Mouse (Mus musculus) megakaryocyte, embryonic 14.5 days (primary cell): ENCODE measurements at regions not wholly inside any gene's neighbourhood (a gene's known extent, or its start where the extent isn't known, plus 50 kb on each side); places are given as distances from the start of the nearest gene placed in this dataset.
"Not testable (repeated sequence)": the region's sequence is repeated elsewhere in the genome, so short reads cannot be mapped to it uniquely, and the experiment has no call there.

ENCODE experiments used
- H3K27me3 ChIP-seq: replicated peaks from 2 replicates; pipeline ENCODE3; 2012; ENCODE audit warnings: inconsistent platforms
- H3K36me3 ChIP-seq: replicated peaks from 2 replicates; pipeline ENCODE3; 2012; ENCODE audit warnings: low read length, inconsistent platforms, mixed read lengths
- H3K4me1 ChIP-seq: 2 replicates; pipeline ENCODE4 v1.6.1; 2012; ENCODE audit warnings: inconsistent platforms
- H3K4me3 ChIP-seq: replicated peaks from 2 replicates; pipeline ENCODE3; 2012; ENCODE audit warnings: moderate library complexity, mild to moderate bottlenecking, inconsistent platforms
- H3K9me3 ChIP-seq: 2 replicates; pipeline ENCODE4 v1.6.1; 2012; ENCODE audit warnings: inconsistent platforms
- FLI1 ChIP-seq: IDR thresholded peaks from 2 replicates; pipeline ENCODE4 v1.6.1; 2012; ENCODE audit warnings: low read length, inconsistent platforms, mixed read lengths
- GATA1 ChIP-seq: IDR thresholded peaks from 3 replicates; pipeline ENCODE4 v1.6.1; 2012; ENCODE audit warnings: mixed read lengths, low read length, inconsistent platforms, borderline replicate concordance

DNA sequence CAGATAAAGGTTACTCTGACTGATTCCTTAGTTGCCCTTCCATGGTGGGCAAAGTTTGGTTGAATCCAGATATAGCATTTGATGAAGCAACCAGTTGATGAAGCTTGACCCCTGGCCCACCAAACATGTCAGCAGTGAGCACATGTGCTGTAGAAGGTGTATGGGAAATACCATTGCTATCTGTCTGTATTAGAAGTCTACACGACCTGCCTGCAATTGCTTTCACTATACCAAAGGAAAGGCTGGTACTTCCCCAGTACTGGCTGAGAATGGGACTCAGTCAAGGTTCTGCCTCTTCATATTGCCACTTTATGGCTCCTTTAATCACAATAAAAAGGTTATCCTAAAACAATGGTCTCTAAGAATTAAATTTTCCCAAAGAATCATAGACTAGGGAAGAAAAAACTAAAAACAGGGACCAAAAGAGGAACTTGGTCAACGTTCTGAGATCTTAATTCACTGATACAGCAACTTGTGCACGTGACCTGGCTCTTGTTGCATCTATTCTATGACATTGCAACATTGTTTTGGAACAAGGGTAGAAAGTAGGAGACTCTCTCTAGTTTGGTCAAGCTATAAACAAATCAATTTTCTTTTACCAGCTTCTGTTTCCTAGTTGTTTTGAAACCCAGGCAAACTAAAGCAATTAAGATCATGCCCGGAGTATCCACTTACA, 284.0 kb downstream of the Rapgef2 start:
- no peaks in the 10 kb centered on the region for H3K36me3 ChIP-seq
- no peaks in the 10 kb centered on the region for H3K4me1 ChIP-seq
- no peak for TF ChIP-seq FLI1
- no peak for TF ChIP-seq GATA1
- no peak overlapping the region for H3K4me3 ChIP-seq
- no peaks in the 10 kb centered on the region for H3K9me3 ChIP-seq
- H3K27me3 ChIP-seq, result no peaks in the 10 kb centered on the region

DNA sequence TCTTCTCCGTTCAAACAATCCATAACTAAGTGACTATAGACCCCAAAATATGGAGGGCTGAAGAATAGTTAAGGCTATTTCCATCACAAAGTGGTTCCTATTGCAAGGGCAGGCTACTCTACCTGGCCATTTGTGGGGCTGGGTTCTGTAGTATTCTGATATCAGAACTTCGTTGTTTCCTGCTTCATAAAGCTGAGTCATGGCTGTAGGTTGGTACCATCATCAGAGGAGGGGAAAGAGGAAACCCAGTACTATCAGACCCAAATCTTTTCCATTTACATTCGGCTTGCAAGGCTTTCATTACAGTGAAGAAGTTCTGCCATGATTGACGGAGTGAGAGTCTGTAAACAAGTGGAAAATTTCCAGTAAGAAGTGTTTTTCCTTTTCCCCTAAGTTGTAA, 284.6 kb downstream of the Rapgef2 start:
- H3K4me1 ChIP-seq, result no peaks in the 10 kb centered on the region
- H3K36me3 ChIP-seq, result no peaks in the 10 kb centered on the region
- no peaks in the 10 kb centered on the region for H3K9me3 ChIP-seq
- TF ChIP-seq GATA1 (no peak), FLI1 (no peak)
- peaks cover 2% of the 10 kb centered on the region for H3K27me3 ChIP-seq
- H3K4me3 ChIP-seq, result no peak overlapping the region

DNA sequence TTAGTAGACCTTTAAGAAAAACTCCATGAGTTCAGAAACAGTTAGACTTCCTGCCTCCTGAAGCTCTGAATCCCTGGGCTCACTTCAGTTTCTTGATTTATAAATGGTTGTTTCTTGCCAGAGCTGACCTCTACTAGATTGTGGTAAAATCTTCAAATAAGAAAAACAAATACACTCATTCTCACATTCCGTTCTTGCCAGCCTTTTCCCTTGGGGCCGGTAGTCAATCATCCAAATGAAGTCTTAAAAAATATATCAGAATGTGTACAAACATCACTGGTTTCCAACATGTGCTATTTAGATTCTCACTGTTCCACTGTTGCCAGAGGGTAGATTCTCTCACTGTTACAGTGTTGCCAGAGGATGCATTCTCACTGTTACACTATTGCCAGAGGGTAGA, 286.0 kb downstream of the Rapgef2 start:
- no peaks in the 10 kb centered on the region for H3K36me3 ChIP-seq
- no peak for TF ChIP-seq FLI1
- TF ChIP-seq GATA1, result no peak
- no peak overlapping the region for H3K4me3 ChIP-seq
- no peaks in the 10 kb centered on the region for H3K9me3 ChIP-seq
- no peaks in the 10 kb centered on the region for H3K4me1 ChIP-seq
- peaks cover 3% of the 10 kb centered on the region for H3K27me3 ChIP-seq

DNA sequence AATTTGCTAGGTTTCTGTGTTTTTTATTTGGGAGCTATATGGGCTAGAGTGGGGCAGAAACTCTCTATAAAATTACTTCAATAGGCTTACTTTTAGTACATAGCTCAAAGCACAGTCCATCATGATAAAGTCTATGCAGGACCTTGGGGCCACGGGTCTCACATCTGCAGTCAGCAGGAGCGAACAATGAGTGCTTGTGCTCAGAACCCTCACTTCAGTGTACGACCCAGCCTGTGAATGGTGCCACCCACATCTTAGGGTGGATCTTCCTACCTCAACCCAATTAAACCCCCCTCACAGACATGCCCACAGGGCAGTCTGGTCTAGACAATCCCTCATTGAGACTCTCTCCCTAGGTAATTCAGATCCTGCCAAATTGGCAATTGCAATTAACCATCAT, 286.5 kb downstream of the Rapgef2 start:
- H3K9me3 ChIP-seq, result no peaks in the 10 kb centered on the region
- H3K4me3 ChIP-seq, result no peak overlapping the region
- no peaks in the 10 kb centered on the region for H3K4me1 ChIP-seq
- peaks cover 3% of the 10 kb centered on the region for H3K27me3 ChIP-seq
- TF ChIP-seq GATA1, result no peak
- TF ChIP-seq FLI1, result no peak
- H3K36me3 ChIP-seq, result no peaks in the 10 kb centered on the region

DNA sequence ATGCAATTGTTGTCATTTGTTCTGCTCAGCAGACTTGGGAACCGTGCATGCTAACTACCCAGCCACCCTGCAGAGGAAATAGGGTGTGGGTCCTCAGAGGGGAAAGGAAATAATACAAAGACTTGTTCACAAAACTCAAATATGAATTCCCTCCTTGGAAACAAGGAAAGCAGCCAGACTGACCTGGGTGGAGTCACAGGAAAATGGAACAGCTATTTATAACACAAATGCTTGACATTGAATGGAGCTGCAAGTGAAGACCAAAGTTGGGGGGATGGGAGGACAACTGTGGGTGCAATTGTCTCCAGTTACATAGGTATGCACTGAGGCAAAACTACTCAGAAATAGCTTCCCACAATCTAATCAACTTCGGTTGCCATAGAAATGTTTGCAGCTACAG, 298.2 kb downstream of the Rapgef2 start:
- no peaks in the 10 kb centered on the region for H3K36me3 ChIP-seq
- no peak for TF ChIP-seq FLI1
- no peak for TF ChIP-seq GATA1
- H3K4me3 ChIP-seq, result no peak overlapping the region
- H3K4me1 ChIP-seq, result no peaks in the 10 kb centered on the region
- no peaks in the 10 kb centered on the region for H3K9me3 ChIP-seq
- H3K27me3 ChIP-seq, result no peaks in the 10 kb centered on the region

DNA sequence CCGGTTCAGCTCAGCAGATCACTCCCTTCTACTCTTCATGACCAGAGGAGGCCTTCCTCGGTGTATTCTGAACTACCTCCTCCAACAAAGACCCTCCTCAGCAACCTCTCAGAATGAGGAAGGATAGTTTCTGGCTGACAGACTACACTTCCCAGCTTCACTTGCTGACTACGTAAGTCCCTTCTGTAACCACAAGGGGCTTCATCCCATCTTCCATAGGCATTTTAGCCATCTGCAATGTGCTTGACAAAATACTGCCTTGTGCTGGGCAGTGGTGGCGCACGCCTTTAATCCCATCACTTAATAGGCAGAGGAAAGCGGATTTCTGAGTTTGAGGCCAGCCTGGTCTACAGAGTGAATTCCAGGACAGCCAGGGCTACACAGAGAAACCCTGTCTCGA, 299.6 kb downstream of the Rapgef2 start:
- Histone ChIP-seq H3K36me3 (no peaks in the 10 kb centered on the region), H3K9me3 (no peaks in the 10 kb centered on the region), H3K4me3 (no peak overlapping the region), H3K27me3 (no peaks in the 10 kb centered on the region), H3K4me1 (no peaks in the 10 kb centered on the region)
- TF ChIP-seq FLI1 (no peak), GATA1 (no peak)

DNA sequence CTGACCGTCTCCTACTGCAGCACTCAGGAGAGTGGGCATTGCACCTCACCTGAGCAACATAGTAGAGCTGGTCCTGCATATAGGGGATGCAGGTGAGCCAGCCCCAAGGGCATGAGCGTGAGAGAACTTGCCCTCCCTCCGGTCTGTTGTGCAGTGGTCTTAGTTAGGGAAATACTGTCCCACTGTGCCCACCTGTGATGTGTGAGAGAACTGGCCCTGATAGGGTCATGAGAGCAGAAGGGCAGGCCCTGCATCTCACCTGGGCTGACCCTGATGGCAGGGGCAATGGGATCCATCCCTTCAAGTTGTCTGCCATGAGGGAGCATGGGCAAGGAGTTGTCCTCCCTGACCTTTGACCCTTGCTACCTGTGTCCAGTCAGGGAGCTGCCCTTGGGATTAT, 305.3 kb downstream of the Rapgef2 start:
- no peak for TF ChIP-seq FLI1
- no peak for TF ChIP-seq GATA1
- H3K36me3 ChIP-seq, result no peaks in the 10 kb centered on the region
- H3K27me3 ChIP-seq, result peaks cover 7% of the 10 kb centered on the region
- no peaks in the 10 kb centered on the region for H3K4me1 ChIP-seq
- peak overlapping the region; percentile 55 for H3K4me3 ChIP-seq
- H3K9me3 ChIP-seq, result no peaks in the 10 kb centered on the region

DNA sequence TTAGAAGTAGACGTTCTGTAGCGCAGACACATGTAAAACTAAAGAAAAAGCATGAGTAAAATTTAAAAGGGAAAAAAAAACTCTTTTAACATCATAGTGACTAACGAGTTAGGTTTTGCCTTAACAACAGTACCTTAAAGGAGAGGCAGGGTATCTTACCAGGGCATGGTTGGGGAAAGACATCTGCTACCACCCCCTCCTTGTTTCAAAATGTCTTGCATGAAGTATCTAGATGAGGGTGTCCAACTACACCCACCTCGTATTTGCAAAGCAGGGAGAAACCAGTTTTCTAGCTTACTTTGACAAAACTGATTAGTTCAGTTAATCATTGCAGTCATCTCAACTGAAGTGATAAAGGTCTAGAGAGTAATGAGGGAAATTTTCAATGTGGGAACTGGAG, 307.5 kb downstream of the Rapgef2 start:
- no peaks in the 10 kb centered on the region for H3K36me3 ChIP-seq
- H3K27me3 ChIP-seq, result peaks cover 7% of the 10 kb centered on the region
- no peaks in the 10 kb centered on the region for H3K4me1 ChIP-seq
- no peak overlapping the region for H3K4me3 ChIP-seq
- TF ChIP-seq GATA1, result no peak
- no peak for TF ChIP-seq FLI1
- H3K9me3 ChIP-seq, result no peaks in the 10 kb centered on the region

DNA sequence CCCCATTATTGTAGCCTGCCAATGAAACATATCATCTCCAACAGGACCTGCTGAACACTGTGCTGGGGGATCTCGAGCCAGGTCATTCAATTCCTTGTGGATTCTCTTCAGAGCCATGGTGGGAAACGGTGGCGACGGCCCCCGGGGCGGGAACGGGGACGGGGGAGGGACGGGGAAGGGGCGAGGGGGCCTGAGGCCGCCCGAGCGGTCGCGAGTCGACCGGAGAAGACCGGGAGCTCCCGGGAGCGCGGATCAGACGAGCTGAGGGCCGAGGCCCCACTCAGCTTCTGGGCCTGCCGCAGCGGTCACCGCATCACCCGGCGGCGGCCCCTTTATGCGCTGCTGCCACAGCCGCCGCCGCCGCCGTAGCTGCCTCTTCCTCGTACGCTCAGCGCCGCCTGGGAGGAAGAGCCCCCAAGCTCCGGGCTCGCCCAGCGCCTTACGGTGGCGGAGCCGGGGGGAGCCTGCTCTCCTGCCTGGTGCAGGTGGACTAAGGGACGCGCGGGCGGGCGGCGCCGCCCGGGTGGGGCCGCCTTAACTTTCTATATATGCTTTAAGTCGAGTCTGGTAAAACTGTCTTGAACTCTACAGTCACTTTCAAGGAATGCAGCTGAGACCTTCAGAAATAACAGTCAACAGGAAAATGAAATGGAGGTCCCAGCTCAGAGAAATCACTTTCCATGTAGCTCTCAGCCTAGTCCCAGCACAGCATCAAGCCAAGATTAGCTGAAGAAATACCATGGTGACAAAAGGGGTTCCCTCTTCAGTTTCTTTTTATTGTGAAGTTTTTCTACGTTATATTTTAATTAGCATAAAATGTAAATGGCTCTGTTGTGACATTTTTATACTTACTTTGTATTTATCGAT, 319.4 kb downstream of the Rapgef2 start:
- not testable (repeated sequence) for H3K4me3 ChIP-seq
- peaks cover 18% of the 10 kb centered on the region for H3K27me3 ChIP-seq

DNA sequence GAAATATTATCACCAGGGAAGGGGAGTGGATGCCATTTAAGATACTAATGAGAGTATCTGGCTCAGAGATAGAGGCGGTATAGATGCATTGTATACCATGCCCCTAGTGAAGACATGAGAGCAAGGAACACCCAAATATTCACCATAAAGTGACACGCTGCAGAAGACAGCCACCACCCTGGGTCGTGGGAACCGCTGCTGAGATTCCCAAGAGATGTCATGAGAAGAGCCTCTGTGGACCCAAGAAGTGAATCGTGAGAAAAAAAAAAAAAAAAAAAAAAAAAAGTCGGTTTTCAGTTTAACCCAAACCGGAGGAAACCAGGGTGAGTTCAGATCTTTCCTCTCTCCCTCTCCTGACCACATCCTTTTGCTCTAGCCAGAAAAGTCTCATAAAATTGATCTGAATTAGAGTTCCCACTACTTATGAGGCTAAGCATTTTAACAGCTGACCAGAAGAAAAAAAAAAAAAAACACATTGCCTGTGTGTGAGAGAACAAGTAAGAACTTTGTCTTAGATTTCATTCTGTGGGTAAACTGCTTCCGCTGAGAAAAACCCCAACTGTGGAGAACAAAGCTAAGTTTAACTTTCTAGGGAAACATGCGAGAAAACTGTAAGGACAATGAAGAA, 322.0 kb downstream of the Rapgef2 start:
- peak overlapping the region; percentile 86 for H3K4me3 ChIP-seq
- H3K27me3 ChIP-seq, result peaks cover 28% of the 10 kb centered on the region
- TF ChIP-seq FLI1, result no peak
- TF ChIP-seq GATA1, result no peak
- peaks cover 4% of the 10 kb centered on the region for H3K9me3 ChIP-seq
- H3K36me3 ChIP-seq, result no peaks in the 10 kb centered on the region
- H3K4me1 ChIP-seq, result peaks cover 12% of the 10 kb centered on the region

More for the DNA sequence above, 319.4 kb downstream of the Rapgef2 start:
- H3K4me1 ChIP-seq, result peaks cover 12% of the 10 kb centered on the region
- H3K9me3 ChIP-seq, H3K36me3 ChIP-seq: not testable (repeated sequence)
